Mouse (Mus musculus): ENCODE measurements around the gene Usp50. TPM values are rescaled to one million over a fixed set of nuclear protein-coding genes. Genes with fewer than 3 reads are reported as not detected.

The Usp50 gene
- polyA plus RNA-seq, 1 experiment from 2014 or later = 2.8 TPM

DNA sequence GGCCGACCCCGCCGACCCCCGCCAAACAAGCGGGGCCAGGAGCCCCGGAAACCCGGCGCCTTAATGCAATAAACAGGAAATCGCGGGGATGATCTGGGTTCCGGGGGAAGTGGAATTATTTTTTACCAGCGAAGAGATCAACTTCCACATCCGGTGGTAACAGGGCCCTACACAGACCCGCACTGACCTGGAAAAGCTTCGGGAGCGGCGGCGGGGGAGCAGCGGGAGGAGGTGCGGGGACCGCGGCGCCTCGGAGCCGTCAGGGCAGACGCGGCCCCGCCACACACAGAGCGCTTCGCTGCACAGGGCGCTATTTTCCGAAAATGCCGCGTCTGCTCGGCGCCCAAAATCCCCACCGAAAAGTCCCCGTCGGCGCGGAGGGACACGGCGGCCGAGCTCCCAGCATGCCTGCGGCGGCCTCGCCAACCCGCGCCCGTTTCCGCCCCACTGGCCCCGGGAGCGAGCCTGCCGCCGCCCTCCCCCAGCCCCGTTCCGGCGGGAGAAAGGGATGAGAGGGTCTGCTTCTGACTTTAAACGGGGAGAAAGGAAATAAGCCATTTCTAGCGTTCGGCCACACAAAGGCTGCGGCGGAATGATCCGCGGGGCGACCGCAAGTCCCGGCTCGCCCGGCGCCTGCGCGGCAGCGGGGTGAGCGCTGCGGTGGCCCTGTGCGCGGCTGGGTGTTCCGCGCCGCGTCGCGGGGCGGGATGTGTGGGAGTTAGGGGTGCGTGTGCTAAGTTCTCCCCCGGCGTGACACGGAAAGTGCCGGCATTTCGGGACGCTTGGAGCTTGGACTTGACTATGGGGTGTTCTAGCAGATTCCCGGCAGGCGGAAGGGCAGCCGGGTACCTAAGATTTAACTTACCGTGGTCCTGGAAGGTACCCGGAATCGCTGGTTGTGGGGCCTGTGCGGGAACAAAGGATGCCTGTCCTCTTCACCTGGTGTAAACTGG lies 107.8 kb downstream of the Usp50 start:
- Histone ChIP-seq H3K9me3 (replicated peaks) (peaks cover 7% of the 10 kb centered on the region), H3K36me3 (peaks cover 37% of the 10 kb centered on the region), H3K27ac (replicated peaks) (peak overlapping the region; percentile 100), H3K4me3 (peak overlapping the region; percentile 94), H3K4me1 (peaks cover 31% of the 10 kb centered on the region), H3K27me3 (ENCODE audit: low read depth, poor library complexity, severe bottlenecking) (no peaks in the 10 kb centered on the region)
- WGBS = under 1% methylated on average over 99 of the region's 99 CpGs
- peak; percentile 91 for DNase-seq (ENCODE audit: low spot score)

- Histone ChIP-seq H3K9me3 (replicated peaks) (no peaks in the 10 kb centered on the region), H3K4me3 (peak overlapping the region; percentile 94), H3K4me1 (peaks cover 31% of the 10 kb centered on the region), H3K36me3 (peaks cover 34% of the 10 kb centered on the region), H3K27me3 (ENCODE audit: low read depth, poor library complexity, severe bottlenecking) (no peaks in the 10 kb centered on the region), H3K27ac (replicated peaks) (peak overlapping the region; percentile 100)
- no peak for DNase-seq (ENCODE audit: low spot score)
- under 1% methylated on average over 75 of the region's 77 CpGs for WGBS
These were observed 108.7 kb downstream of the Usp50 start for GRCm38 (mm10) chr2:126674441-126675168.

GRCm38 (mm10) chr2:126673317-126674242 lies 109.7 kb downstream of the Usp50 start:
- Histone ChIP-seq H3K27me3 (ENCODE audit: low read depth, poor library complexity, severe bottlenecking) (no peaks in the 10 kb centered on the region), H3K27ac (replicated peaks) (peak overlapping the region; percentile 100), H3K9me3 (replicated peaks) (no peaks in the 10 kb centered on the region), H3K4me1 (peaks cover 31% of the 10 kb centered on the region), H3K36me3 (peaks cover 31% of the 10 kb centered on the region), H3K4me3 (peak overlapping the region; percentile 94)
- no peak for DNase-seq (ENCODE audit: low spot score)
- 77% methylated on average over 13 of the region's 13 CpGs for WGBS

DNA sequence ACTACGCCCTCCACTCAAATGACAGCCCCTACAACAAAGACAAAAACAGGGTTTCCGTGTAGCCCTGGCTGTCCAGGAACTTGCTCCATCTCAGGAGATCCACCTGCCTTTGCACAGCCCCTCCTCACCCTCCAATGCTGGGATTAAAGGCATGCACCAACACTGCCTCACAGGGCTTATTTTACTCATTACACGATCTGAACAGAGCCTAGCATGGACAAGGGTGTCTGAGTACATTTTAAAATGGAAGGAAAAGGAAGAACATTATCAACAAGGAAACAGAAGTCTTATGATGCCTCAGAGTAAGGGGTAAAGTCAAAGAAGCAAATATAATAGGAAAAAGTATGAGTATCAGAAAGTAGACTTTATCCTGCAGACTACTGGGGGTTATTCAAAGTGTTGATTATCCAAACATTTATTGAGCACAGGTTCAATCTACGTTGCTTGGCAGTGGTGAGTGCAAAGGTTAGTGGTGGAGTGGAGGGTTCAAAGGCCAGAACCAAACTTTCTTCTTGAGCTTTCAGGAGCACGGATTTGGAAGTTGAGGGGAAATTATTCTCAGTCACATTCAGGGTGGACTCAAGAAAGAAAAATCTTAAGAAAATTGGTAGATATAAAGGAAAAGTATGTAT lies 114.5 kb downstream of the Usp50 start:
- peaks cover 24% of the 10 kb centered on the region; the same call in 1 of the 2 replicates for H3K36me3 ChIP-seq
- H3K9me3 ChIP-seq (replicated peaks) = no peaks in the 10 kb centered on the region

GRCm38 (mm10) chr2:126665984-126666383 lies 117.3 kb downstream of the Usp50 start:
- whole genome bisulfite sequencing = 93% methylated on average over 3 of the region's 3 CpGs
- Histone ChIP-seq H3K36me3 (peaks cover 21% of the 10 kb centered on the region; the same call in 1 of the 2 replicates), H3K27me3 (ENCODE audit: low read depth, poor library complexity, severe bottlenecking) (no peaks in the 10 kb centered on the region), H3K9me3 (replicated peaks) (no peaks in the 10 kb centered on the region), H3K4me1 (no peaks in the 10 kb centered on the region), H3K27ac (replicated peaks) (no peak overlapping the region), H3K4me3 (no peak overlapping the region)
- DNase-seq (ENCODE audit: low spot score) = no peak

More for the DNA sequence above, 114.5 kb downstream of the Usp50 start:
- H3K27me3 ChIP-seq (ENCODE audit: low read depth, poor library complexity, severe bottlenecking) = no peaks in the 10 kb centered on the region
- peaks cover 19% of the 10 kb centered on the region for H3K4me1 ChIP-seq
- no peak for DNase-seq (ENCODE audit: low spot score)
- 92% methylated on average over 5 of the region's 5 CpGs for WGBS
- H3K4me3 ChIP-seq = no peak overlapping the region
- H3K27ac ChIP-seq (replicated peaks) = no peak overlapping the region

DNA sequence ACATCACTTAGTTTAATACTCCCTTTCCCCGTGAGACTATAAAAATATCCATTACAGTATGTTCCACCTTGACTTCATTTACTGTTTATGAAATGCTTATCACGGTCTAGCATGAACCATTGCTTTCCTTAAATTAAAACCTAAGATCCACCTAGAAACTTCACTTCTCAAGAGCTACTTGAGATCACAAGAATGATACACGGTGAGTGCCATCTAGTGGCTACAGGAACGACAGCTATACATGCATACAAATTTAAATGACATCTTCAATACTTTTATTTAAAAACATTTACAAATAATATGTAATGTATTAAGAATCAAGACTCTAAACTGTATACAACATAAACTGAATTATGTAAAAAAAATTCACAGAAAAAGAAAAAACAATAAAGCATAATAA lies 119.8 kb downstream of the Usp50 start:
- no peak overlapping the region for H3K4me3 ChIP-seq
- no peak for DNase-seq (ENCODE audit: low spot score)
- H3K27me3 ChIP-seq (ENCODE audit: low read depth, poor library complexity, severe bottlenecking) = no peaks in the 10 kb centered on the region
- H3K9me3 ChIP-seq (replicated peaks) = no peaks in the 10 kb centered on the region
- 71% methylated on average over 4 of the region's 4 CpGs for WGBS
- H3K27ac ChIP-seq (replicated peaks) = no peak overlapping the region
- H3K36me3 ChIP-seq = peaks cover 11% of the 10 kb centered on the region; the same call in 1 of the 2 replicates
- H3K4me1 ChIP-seq = no peaks in the 10 kb centered on the region

Other genes starting within 250 kb of the Usp50 start
- 1.3 and 2.3 TPM in 2 replicates for gene Slc27a2, start 231.1 kb downstream of the Usp50 start, polyA plus RNA-seq (2016; fragmentation: Nextera tagmentation; extraction: Ambion mirVana)
- 0.31 and 0.55 TPM in 2 replicates for gene Hdc, start 164.2 kb downstream of the Usp50 start, polyA plus RNA-seq (2016; fragmentation: Nextera tagmentation; extraction: Ambion mirVana)
- 77.2 and 78.6 TPM in 2 replicates for gene Gabpb1, start 107.1 kb downstream of the Usp50 start, polyA plus RNA-seq (2016; fragmentation: Nextera tagmentation; extraction: Ambion mirVana)
- 38.1 and 42.3 TPM in 2 replicates for gene Usp8, start 76.1 kb downstream of the Usp50 start, polyA plus RNA-seq (2016; fragmentation: Nextera tagmentation; extraction: Ambion mirVana)
- 39.7 and 40.7 TPM in 2 replicates for gene Trpm7, start 92.8 kb upstream of the Usp50 start, polyA plus RNA-seq (2016; fragmentation: Nextera tagmentation; extraction: Ambion mirVana)
- 30.3 and 35.5 TPM in 2 replicates for gene Sppl2a, start 149.8 kb upstream of the Usp50 start, polyA plus RNA-seq (2016; fragmentation: Nextera tagmentation; extraction: Ambion mirVana)
- gene Ap4e1, start 225.2 kb upstream of the Usp50 start, polyA plus RNA-seq (2016; fragmentation: Nextera tagmentation; extraction: Ambion mirVana) = 13.4 and 13.6 TPM in 2 replicates